Mouse (Mus musculus) small intestine, adult 2 months (tissue): Measurements from ENCODE around the gene Ppp2r1b.

ENCODE experiments used
- CTCF ChIP-seq: fragments of 200-500 bp; IDR thresholded peaks from 2 replicates; pipeline ENCODE4 v1.5.1; 2012; ENCODE audit warnings: low read depth, mild to moderate bottlenecking, control low read depth, inconsistent platforms, low read length, moderate library complexity, mixed read lengths; ENCODE audit not compliant: insufficient replicate concordance, insufficient read length; ENCODE audit errors: extremely low read depth
- POLR2A ChIP-seq: fragments of 200-500 bp; IDR thresholded peaks from 2 replicates; pipeline ENCODE4 v1.6.1; 2012; ENCODE audit warnings: low read depth, mild to moderate bottlenecking, control low read depth, inconsistent platforms, low read length, moderate library complexity

- TF ChIP-seq CTCF, result no peak
- TF ChIP-seq POLR2A, result no peak
Observed at GRCm38 (mm10) chr9:50911861-50912515, 66.9 kb downstream of the Ppp2r1b start.
